Mouse (Mus musculus): ENCODE data around the gene Pabpc1l. TPM values are rescaled to one million over a fixed set of nuclear protein-coding genes. Genes with fewer than 3 reads are reported as not detected.

Gene Pabpc1l
- polyA plus RNA-seq, 1 experiment from 2014 or later = 1.5 TPM

- DNase-seq (ENCODE audit: low spot score) (no peak), ATAC-seq (replicated peaks; ENCODE audit: low FRiP score) (no peak)
- 97% methylated on average over 16 of the region's 16 CpGs for WGBS
- Histone ChIP-seq H3K36me3 (ENCODE audit: control insufficient read depth, insufficient read depth, low read length) (peaks cover 9% of the 10 kb centered on the region; the same call in 1 of the 2 replicates), H3K4me1 (replicated peaks; ENCODE audit: control insufficient read depth, insufficient read depth, low read length) (no peaks in the 10 kb centered on the region), H3K9ac (ENCODE audit: low read length) (no peak overlapping the region), H3K4me3 (ENCODE audit: low read depth, low read length) (no peak overlapping the region), H3K9me3 (ENCODE audit: control insufficient read depth, low read length) (no peaks in the 10 kb centered on the region), H3K4me2 (ENCODE audit: low read depth, low read length, severe bottlenecking) (no peak overlapping the region), H3K27ac (ENCODE audit: low read depth, low read length) (no peak overlapping the region), H3K27me3 (ENCODE audit: control insufficient read depth, insufficient read depth, low read length) (no peaks in the 10 kb centered on the region)
Observed at GRCm38 (mm10) chr2:164015304-164015703, 9.9 kb upstream of the Pabpc1l start.

- peaks cover 9% of the 10 kb centered on the region; the same call in 1 of the 2 replicates for H3K36me3 ChIP-seq (ENCODE audit: control insufficient read depth, insufficient read depth, low read length)
- H3K4me2 ChIP-seq (ENCODE audit: low read depth, low read length, severe bottlenecking) = no peak overlapping the region
- no peak overlapping the region for H3K9ac ChIP-seq (ENCODE audit: low read length)
- H3K27me3 ChIP-seq (ENCODE audit: control insufficient read depth, insufficient read depth, low read length) = no peaks in the 10 kb centered on the region
- 97% methylated on average over 3 of the region's 3 CpGs for WGBS
- no peak overlapping the region for H3K27ac ChIP-seq (ENCODE audit: low read depth, low read length)
- H3K4me1 ChIP-seq (replicated peaks; ENCODE audit: control insufficient read depth, insufficient read depth, low read length) = no peaks in the 10 kb centered on the region
- no peaks in the 10 kb centered on the region for H3K9me3 ChIP-seq (ENCODE audit: control insufficient read depth, low read length)
- no peak overlapping the region for H3K4me3 ChIP-seq (ENCODE audit: low read depth, low read length)
- ATAC-seq (replicated peaks; ENCODE audit: low FRiP score) (no peak), DNase-seq (ENCODE audit: low spot score) (no peak)
Observed at GRCm38 (mm10) chr2:164018910-164019309, 6.3 kb upstream of the Pabpc1l start.

- H3K9me3 ChIP-seq (ENCODE audit: control insufficient read depth, low read length) = no peaks in the 10 kb centered on the region
- peaks cover 8% of the 10 kb centered on the region; the same call in 1 of the 2 replicates for H3K36me3 ChIP-seq (ENCODE audit: control insufficient read depth, insufficient read depth, low read length)
- no peak overlapping the region for H3K4me2 ChIP-seq (ENCODE audit: low read depth, low read length, severe bottlenecking)
- no peak overlapping the region for H3K4me3 ChIP-seq (ENCODE audit: low read depth, low read length)
- no peak overlapping the region for H3K27ac ChIP-seq (ENCODE audit: low read depth, low read length)
- H3K4me1 ChIP-seq (replicated peaks; ENCODE audit: control insufficient read depth, insufficient read depth, low read length) = no peaks in the 10 kb centered on the region
- H3K9ac ChIP-seq (ENCODE audit: low read length) = no peak overlapping the region
- no peak for ATAC-seq (replicated peaks; ENCODE audit: low FRiP score)
- WGBS = 93% methylated on average over 4 of the region's 4 CpGs
- no peaks in the 10 kb centered on the region for H3K27me3 ChIP-seq (ENCODE audit: control insufficient read depth, insufficient read depth, low read length)
- DNase-seq (ENCODE audit: low spot score) = no peak
Observed at GRCm38 (mm10) chr2:164019943-164020342, 5.3 kb upstream of the Pabpc1l start.

GRCm38 (mm10) chr2:164022104-164022503 is 3.1 kb upstream of the Pabpc1l start:
- DNase-seq (ENCODE audit: low spot score) (no peak), ATAC-seq (replicated peaks; ENCODE audit: low FRiP score) (no peak)
- WGBS = 61% methylated on average over 2 of the region's 2 CpGs
- H3K9ac ChIP-seq (ENCODE audit: low read length) = no peak overlapping the region
- H3K4me3 ChIP-seq (ENCODE audit: low read depth, low read length) = no peak overlapping the region
- H3K4me1 ChIP-seq (replicated peaks; ENCODE audit: control insufficient read depth, insufficient read depth, low read length) = no peaks in the 10 kb centered on the region
- H3K9me3 ChIP-seq (ENCODE audit: control insufficient read depth, low read length) = no peaks in the 10 kb centered on the region
- H3K36me3 ChIP-seq (ENCODE audit: control insufficient read depth, insufficient read depth, low read length) = no peaks in the 10 kb centered on the region; the same call in 1 of the 2 replicates
- no peak overlapping the region for H3K4me2 ChIP-seq (ENCODE audit: low read depth, low read length, severe bottlenecking)
- no peaks in the 10 kb centered on the region for H3K27me3 ChIP-seq (ENCODE audit: control insufficient read depth, insufficient read depth, low read length)
- H3K27ac ChIP-seq (ENCODE audit: low read depth, low read length) = no peak overlapping the region

GRCm38 (mm10) chr2:164031147-164031546 is 5.9 kb downstream of the Pabpc1l start:
- Histone ChIP-seq H3K27ac (ENCODE audit: low read depth, low read length) (no peak overlapping the region), H3K9ac (ENCODE audit: low read length) (no peak overlapping the region), H3K4me1 (replicated peaks; ENCODE audit: control insufficient read depth, insufficient read depth, low read length) (no peaks in the 10 kb centered on the region), H3K9me3 (ENCODE audit: control insufficient read depth, low read length) (no peaks in the 10 kb centered on the region; the same call in 1 of the 2 replicates), H3K4me3 (ENCODE audit: low read depth, low read length) (no peak overlapping the region), H3K27me3 (ENCODE audit: control insufficient read depth, insufficient read depth, low read length) (no peaks in the 10 kb centered on the region), H3K36me3 (ENCODE audit: control insufficient read depth, insufficient read depth, low read length) (no peaks in the 10 kb centered on the region), H3K4me2 (ENCODE audit: low read depth, low read length, severe bottlenecking) (no peak overlapping the region)
- 84% methylated on average over 10 of the region's 10 CpGs for WGBS
- DNase-seq (ENCODE audit: low spot score) = no peak
- ATAC-seq (replicated peaks; ENCODE audit: low FRiP score) = no peak

- Histone ChIP-seq H3K27ac (ENCODE audit: low read depth, low read length) (no peak overlapping the region), H3K27me3 (ENCODE audit: control insufficient read depth, insufficient read depth, low read length) (no peaks in the 10 kb centered on the region), H3K9ac (ENCODE audit: low read length) (no peak overlapping the region), H3K4me3 (ENCODE audit: low read depth, low read length) (no peak overlapping the region), H3K9me3 (ENCODE audit: control insufficient read depth, low read length) (no peaks in the 10 kb centered on the region; the same call in 1 of the 2 replicates), H3K36me3 (ENCODE audit: control insufficient read depth, insufficient read depth, low read length) (no peaks in the 10 kb centered on the region), H3K4me1 (replicated peaks; ENCODE audit: control insufficient read depth, insufficient read depth, low read length) (no peaks in the 10 kb centered on the region), H3K4me2 (ENCODE audit: low read depth, low read length, severe bottlenecking) (no peak overlapping the region)
- DNase-seq (ENCODE audit: low spot score) (no peak), ATAC-seq (replicated peaks; ENCODE audit: low FRiP score) (no peak)
- WGBS = 81% methylated on average over 3 of the region's 3 CpGs
Observed at GRCm38 (mm10) chr2:164032973-164033372, 7.7 kb downstream of the Pabpc1l start.

GRCm38 (mm10) chr2:164036520-164037019 is 11.3 kb downstream of the Pabpc1l start:
- Histone ChIP-seq H3K9me3 (ENCODE audit: control insufficient read depth, low read length) (no peaks in the 10 kb centered on the region; the same call in 1 of the 2 replicates), H3K9ac (ENCODE audit: low read length) (no peak overlapping the region), H3K36me3 (ENCODE audit: control insufficient read depth, insufficient read depth, low read length) (no peaks in the 10 kb centered on the region), H3K27me3 (ENCODE audit: control insufficient read depth, insufficient read depth, low read length) (no peaks in the 10 kb centered on the region), H3K4me2 (ENCODE audit: low read depth, low read length, severe bottlenecking) (no peak overlapping the region), H3K27ac (ENCODE audit: low read depth, low read length) (no peak overlapping the region), H3K4me1 (replicated peaks; ENCODE audit: control insufficient read depth, insufficient read depth, low read length) (no peaks in the 10 kb centered on the region), H3K4me3 (ENCODE audit: low read depth, low read length) (no peak overlapping the region)
- WGBS = 60% methylated on average over 10 of the region's 10 CpGs
- ATAC-seq (replicated peaks; ENCODE audit: low FRiP score) (no peak), DNase-seq (ENCODE audit: low spot score) (no peak)

- Histone ChIP-seq H3K4me2 (ENCODE audit: low read depth, low read length, severe bottlenecking) (no peak overlapping the region), H3K27ac (ENCODE audit: low read depth, low read length) (no peak overlapping the region), H3K4me1 (replicated peaks; ENCODE audit: control insufficient read depth, insufficient read depth, low read length) (no peaks in the 10 kb centered on the region), H3K27me3 (ENCODE audit: control insufficient read depth, insufficient read depth, low read length) (no peaks in the 10 kb centered on the region), H3K9ac (ENCODE audit: low read length) (no peak overlapping the region), H3K36me3 (ENCODE audit: control insufficient read depth, insufficient read depth, low read length) (no peaks in the 10 kb centered on the region), H3K9me3 (ENCODE audit: control insufficient read depth, low read length) (no peaks in the 10 kb centered on the region), H3K4me3 (ENCODE audit: low read depth, low read length) (no peak overlapping the region)
- WGBS = 95% methylated on average over 1 of the region's 1 CpGs
- DNase-seq (ENCODE audit: low spot score) = no peak
- ATAC-seq (replicated peaks; ENCODE audit: low FRiP score) = no peak
Observed at GRCm38 (mm10) chr2:164038407-164039028, 13.3 kb downstream of the Pabpc1l start.

- Histone ChIP-seq H3K27ac (ENCODE audit: low read depth, low read length) (no peak overlapping the region), H3K27me3 (ENCODE audit: control insufficient read depth, insufficient read depth, low read length) (no peaks in the 10 kb centered on the region), H3K4me2 (ENCODE audit: low read depth, low read length, severe bottlenecking) (no peak overlapping the region), H3K9me3 (ENCODE audit: control insufficient read depth, low read length) (no peaks in the 10 kb centered on the region), H3K9ac (ENCODE audit: low read length) (no peak overlapping the region), H3K4me1 (replicated peaks; ENCODE audit: control insufficient read depth, insufficient read depth, low read length) (no peaks in the 10 kb centered on the region), H3K4me3 (ENCODE audit: low read depth, low read length) (no peak overlapping the region), H3K36me3 (ENCODE audit: control insufficient read depth, insufficient read depth, low read length) (no peaks in the 10 kb centered on the region)
- WGBS = 87% methylated on average over 6 of the region's 6 CpGs
- no peak for DNase-seq (ENCODE audit: low spot score)
- ATAC-seq (replicated peaks; ENCODE audit: low FRiP score) = no peak
Observed at GRCm38 (mm10) chr2:164040949-164041348, 15.7 kb downstream of the Pabpc1l start.
